Mouse (Mus musculus): ENCODE data around the gene Kcnmb4. TPM values are rescaled to one million over a fixed set of nuclear protein-coding genes. Genes with fewer than 3 reads are reported as not detected.

The Kcnmb4 gene
- polyA plus RNA-seq, 1 experiment from 2014 or later, result 11.2 TPM

- Histone ChIP-seq H3K36me3 (ENCODE audit: control insufficient read depth, insufficient read depth, low read length) (no peaks in the 10 kb centered on the region), H3K9ac (ENCODE audit: low read length) (no peak overlapping the region), H3K27ac (ENCODE audit: low read depth, low read length) (no peak overlapping the region), H3K27me3 (ENCODE audit: control insufficient read depth, insufficient read depth, low read length) (no peaks in the 10 kb centered on the region), H3K9me3 (ENCODE audit: control insufficient read depth, low read length) (no peaks in the 10 kb centered on the region), H3K4me1 (ENCODE audit: control insufficient read depth, insufficient read depth, low read length) (no peaks in the 10 kb centered on the region), H3K4me3 (ENCODE audit: low read depth, low read length) (no peak overlapping the region), H3K4me2 (peak overlapping the region; percentile 19; the same call in 1 of the 2 replicates)
- ATAC-seq (ENCODE audit: low FRiP score) (no peak), DNase-seq (ENCODE audit: low spot score, missing footprints) (no peak)
- 54% methylated on average over 12 of the region's 12 CpGs for WGBS
These were observed 75.7 kb downstream of the Kcnmb4 start for GRCm38 (mm10) chr10:116397973-116398372.

- no peaks in the 10 kb centered on the region for H3K36me3 ChIP-seq (ENCODE audit: control insufficient read depth, insufficient read depth, low read length)
- H3K4me3 ChIP-seq (ENCODE audit: low read depth, low read length), result no peak overlapping the region
- H3K4me2 ChIP-seq, result peak overlapping the region; percentile 19; the same call in 1 of the 2 replicates
- H3K9me3 ChIP-seq (ENCODE audit: control insufficient read depth, low read length), result no peaks in the 10 kb centered on the region
- H3K27me3 ChIP-seq (ENCODE audit: control insufficient read depth, insufficient read depth, low read length), result no peaks in the 10 kb centered on the region
- H3K4me1 ChIP-seq (ENCODE audit: control insufficient read depth, insufficient read depth, low read length), result no peaks in the 10 kb centered on the region
- 32% methylated on average over 14 of the region's 14 CpGs for WGBS
- DNase-seq (ENCODE audit: low spot score, missing footprints) (peak; percentile 88), ATAC-seq (ENCODE audit: low FRiP score) (no peak)
- H3K27ac ChIP-seq (ENCODE audit: low read depth, low read length), result no peak overlapping the region
- H3K9ac ChIP-seq (ENCODE audit: low read length), result no peak overlapping the region
These were observed 76.1 kb downstream of the Kcnmb4 start for GRCm38 (mm10) chr10:116397573-116397972.

- no peaks in the 10 kb centered on the region for H3K36me3 ChIP-seq (ENCODE audit: control insufficient read depth, insufficient read depth, low read length)
- H3K9me3 ChIP-seq (ENCODE audit: control insufficient read depth, low read length), result no peaks in the 10 kb centered on the region
- DNase-seq (ENCODE audit: low spot score, missing footprints), result no peak
- H3K9ac ChIP-seq (ENCODE audit: low read length), result no peak overlapping the region
- no peaks in the 10 kb centered on the region for H3K4me1 ChIP-seq (ENCODE audit: control insufficient read depth, insufficient read depth, low read length)
- H3K27me3 ChIP-seq (ENCODE audit: control insufficient read depth, insufficient read depth, low read length), result no peaks in the 10 kb centered on the region
- no peak overlapping the region for H3K4me3 ChIP-seq (ENCODE audit: low read depth, low read length)
- no peak for ATAC-seq (ENCODE audit: low FRiP score)
- H3K27ac ChIP-seq (ENCODE audit: low read depth, low read length), result no peak overlapping the region
- 89% methylated on average over 13 of the region's 13 CpGs for WGBS
- no peak overlapping the region for H3K4me2 ChIP-seq
These were observed 76.7 kb downstream of the Kcnmb4 start for GRCm38 (mm10) chr10:116396966-116397365.

GRCm38 (mm10) chr10:116396279-116396678 is 77.4 kb downstream of the Kcnmb4 start:
- Histone ChIP-seq H3K27me3 (ENCODE audit: control insufficient read depth, insufficient read depth, low read length) (no peaks in the 10 kb centered on the region), H3K36me3 (ENCODE audit: control insufficient read depth, insufficient read depth, low read length) (no peaks in the 10 kb centered on the region), H3K4me1 (ENCODE audit: control insufficient read depth, insufficient read depth, low read length) (no peaks in the 10 kb centered on the region), H3K27ac (ENCODE audit: low read depth, low read length) (no peak overlapping the region), H3K9me3 (ENCODE audit: control insufficient read depth, low read length) (no peaks in the 10 kb centered on the region), H3K4me2 (no peak overlapping the region), H3K9ac (ENCODE audit: low read length) (no peak overlapping the region), H3K4me3 (ENCODE audit: low read depth, low read length) (no peak overlapping the region)
- WGBS, result 80% methylated on average over 5 of the region's 5 CpGs
- ATAC-seq (ENCODE audit: low FRiP score) (no peak), DNase-seq (ENCODE audit: low spot score, missing footprints) (peak; percentile 80)

GRCm38 (mm10) chr10:116394585-116394984 is 79.1 kb downstream of the Kcnmb4 start:
- H3K9me3 ChIP-seq (ENCODE audit: control insufficient read depth, low read length), result no peaks in the 10 kb centered on the region
- DNase-seq (ENCODE audit: low spot score, missing footprints), result peak; percentile 31
- no peak overlapping the region for H3K9ac ChIP-seq (ENCODE audit: low read length)
- no peak overlapping the region for H3K4me3 ChIP-seq (ENCODE audit: low read depth, low read length)
- 18% methylated on average over 4 of the region's 4 CpGs for WGBS
- no peak overlapping the region for H3K4me2 ChIP-seq
- H3K36me3 ChIP-seq (ENCODE audit: control insufficient read depth, insufficient read depth, low read length), result no peaks in the 10 kb centered on the region
- no peaks in the 10 kb centered on the region for H3K27me3 ChIP-seq (ENCODE audit: control insufficient read depth, insufficient read depth, low read length)
- H3K27ac ChIP-seq (ENCODE audit: low read depth, low read length), result no peak overlapping the region
- ATAC-seq (ENCODE audit: low FRiP score), result no peak
- H3K4me1 ChIP-seq (ENCODE audit: control insufficient read depth, insufficient read depth, low read length), result no peaks in the 10 kb centered on the region

DNA sequence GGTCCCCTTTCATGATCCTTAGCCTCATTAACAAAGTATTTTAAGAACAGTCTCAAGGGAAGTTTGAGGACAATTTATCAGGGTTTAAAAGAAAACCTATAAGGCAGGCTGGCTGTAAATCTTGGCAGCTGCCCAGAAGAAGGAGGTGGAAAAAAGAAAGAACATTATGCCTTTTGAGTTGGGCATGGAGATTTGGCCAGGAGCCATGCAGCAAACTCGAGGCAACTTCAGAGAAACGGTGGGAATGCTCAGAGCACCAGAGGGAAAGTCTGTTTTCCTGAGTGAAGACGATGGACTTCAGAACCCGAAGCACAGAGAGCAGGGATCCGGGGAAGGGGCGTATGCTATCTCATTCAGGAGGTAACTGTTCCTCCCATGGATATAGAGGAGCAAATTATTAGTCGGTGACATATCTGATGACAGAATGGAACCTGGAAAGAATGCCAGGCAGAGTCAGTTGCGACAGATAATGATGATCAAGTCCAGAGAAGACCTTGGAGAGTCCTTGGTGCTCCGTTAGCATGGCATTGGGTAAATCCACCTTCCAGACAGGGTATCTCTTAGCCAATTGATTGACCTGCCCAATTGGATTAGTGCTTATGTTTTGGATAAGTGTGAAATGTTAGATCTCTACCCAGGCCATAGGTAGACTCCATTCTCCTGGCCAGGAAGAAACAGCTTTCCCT is 79.7 kb downstream of the Kcnmb4 start:
- WGBS, result 82% methylated on average over 9 of the region's 9 CpGs
- Histone ChIP-seq H3K36me3 (ENCODE audit: control insufficient read depth, insufficient read depth, low read length) (no peaks in the 10 kb centered on the region), H3K9me3 (ENCODE audit: control insufficient read depth, low read length) (no peaks in the 10 kb centered on the region), H3K9ac (ENCODE audit: low read length) (no peak overlapping the region), H3K4me3 (ENCODE audit: low read depth, low read length) (no peak overlapping the region), H3K4me1 (ENCODE audit: control insufficient read depth, insufficient read depth, low read length) (peaks cover 1% of the 10 kb centered on the region; the same call in 1 of the 2 replicates), H3K4me2 (no peak overlapping the region), H3K27me3 (ENCODE audit: control insufficient read depth, insufficient read depth, low read length) (no peaks in the 10 kb centered on the region), H3K27ac (ENCODE audit: low read depth, low read length) (no peak overlapping the region)
- DNase-seq (ENCODE audit: low spot score, missing footprints), result peak; percentile 28
- ATAC-seq (ENCODE audit: low FRiP score), result no peak

- no peaks in the 10 kb centered on the region for H3K9me3 ChIP-seq (ENCODE audit: control insufficient read depth, low read length)
- no peak overlapping the region for H3K9ac ChIP-seq (ENCODE audit: low read length)
- H3K4me1 ChIP-seq (ENCODE audit: control insufficient read depth, insufficient read depth, low read length), result peaks cover 3% of the 10 kb centered on the region; the same call in 1 of the 2 replicates
- no peaks in the 10 kb centered on the region for H3K36me3 ChIP-seq (ENCODE audit: control insufficient read depth, insufficient read depth, low read length)
- H3K4me3 ChIP-seq (ENCODE audit: low read depth, low read length), result no peak overlapping the region
- no peak overlapping the region for H3K4me2 ChIP-seq
- ATAC-seq (ENCODE audit: low FRiP score) (no peak), DNase-seq (ENCODE audit: low spot score, missing footprints) (peak; percentile 82)
- no peak overlapping the region for H3K27ac ChIP-seq (ENCODE audit: low read depth, low read length)
- no peaks in the 10 kb centered on the region for H3K27me3 ChIP-seq (ENCODE audit: control insufficient read depth, insufficient read depth, low read length)
- 39% methylated on average over 6 of the region's 6 CpGs for WGBS
These were observed 84.8 kb downstream of the Kcnmb4 start for GRCm38 (mm10) chr10:116388840-116389239.

GRCm38 (mm10) chr10:116386391-116386885 is 87.2 kb downstream of the Kcnmb4 start:
- Histone ChIP-seq H3K36me3 (ENCODE audit: control insufficient read depth, insufficient read depth, low read length) (no peaks in the 10 kb centered on the region), H3K9ac (ENCODE audit: low read length) (no peak overlapping the region), H3K4me1 (ENCODE audit: control insufficient read depth, insufficient read depth, low read length) (peaks cover 3% of the 10 kb centered on the region; the same call in 1 of the 2 replicates), H3K9me3 (ENCODE audit: control insufficient read depth, low read length) (no peaks in the 10 kb centered on the region), H3K27me3 (ENCODE audit: control insufficient read depth, insufficient read depth, low read length) (no peaks in the 10 kb centered on the region), H3K4me2 (no peak overlapping the region), H3K4me3 (ENCODE audit: low read depth, low read length) (no peak overlapping the region), H3K27ac (ENCODE audit: low read depth, low read length) (no peak overlapping the region)
- ATAC-seq (ENCODE audit: low FRiP score) (no peak), DNase-seq (ENCODE audit: low spot score, missing footprints) (peak; percentile 47)
- 75% methylated on average over 7 of the region's 7 CpGs for WGBS

DNA sequence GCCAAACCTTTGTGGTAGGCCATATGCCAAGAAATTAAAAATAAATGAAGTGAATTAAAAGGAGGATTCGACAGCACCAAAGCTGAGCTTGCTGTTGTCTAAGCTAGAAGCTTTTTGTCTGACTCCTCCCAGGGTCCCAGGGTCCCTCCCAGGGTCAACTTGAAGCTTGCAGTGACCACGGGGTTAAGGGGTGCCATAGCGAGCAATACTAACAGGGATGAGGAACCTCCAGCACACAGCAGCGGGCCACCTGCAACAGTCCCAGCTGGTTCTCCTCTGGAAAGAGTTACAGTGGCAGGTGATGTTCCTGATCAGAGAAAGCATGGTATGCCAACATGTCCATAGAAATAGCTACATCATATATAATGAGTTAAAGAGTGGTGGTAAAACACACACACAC is 89.3 kb downstream of the Kcnmb4 start:
- Histone ChIP-seq H3K36me3 (ENCODE audit: control insufficient read depth, insufficient read depth, low read length) (no peaks in the 10 kb centered on the region), H3K4me2 (no peak overlapping the region), H3K27ac (ENCODE audit: low read depth, low read length) (no peak overlapping the region), H3K9ac (ENCODE audit: low read length) (no peak overlapping the region), H3K4me3 (ENCODE audit: low read depth, low read length) (no peak overlapping the region), H3K9me3 (ENCODE audit: control insufficient read depth, low read length) (no peaks in the 10 kb centered on the region), H3K4me1 (ENCODE audit: control insufficient read depth, insufficient read depth, low read length) (peaks cover 3% of the 10 kb centered on the region; the same call in 1 of the 2 replicates), H3K27me3 (ENCODE audit: control insufficient read depth, insufficient read depth, low read length) (no peaks in the 10 kb centered on the region)
- ATAC-seq (ENCODE audit: low FRiP score), result no peak
- WGBS, result 77% methylated on average over 4 of the region's 4 CpGs
- peak; percentile 74 for DNase-seq (ENCODE audit: low spot score, missing footprints)

Data from midbrain, embryonic 11.5 days (tissue).